Mouse (Mus musculus) hindbrain, embryonic 11.5 days (tissue): ENCODE measurements around the gene Ovca2. TPM values are rescaled to one million over a fixed set of nuclear protein-coding genes. Genes with fewer than 3 reads are reported as not detected.

Experiments
- ATAC-seq: fragments of 200-750 bp; cut with Nextera tagmentation; 2 replicates; pipeline ENCODE4 v1.8.0; 2017; ENCODE audit warnings: mild to moderate bottlenecking, moderate TSS enrichment, moderate library complexity; ENCODE audit not compliant: low FRiP score
- DNase-seq: peaks from one replicate; pipeline ENCODE4 v3.0.0-alpha.2; 2015; ENCODE audit warnings: low spot score
- H3K27ac ChIP-seq: fragments of 300-500 bp; sonication (generic); 2 replicates; pipeline ENCODE4 v1.5.1; 2014; ENCODE audit warnings: mild to moderate bottlenecking, low read depth, low read length
- H3K27me3 ChIP-seq: fragments of 300-500 bp; sonication (generic); 2 replicates; pipeline ENCODE4 v1.6.1; 2014; ENCODE audit warnings: mild to moderate bottlenecking, low read length, moderate library complexity, mixed read lengths; ENCODE audit not compliant: control insufficient read depth, insufficient read depth
- H3K36me3 ChIP-seq: fragments of 300-500 bp; sonication (generic); 2 replicates; pipeline ENCODE4 v1.6.1; 2014; ENCODE audit warnings: mild to moderate bottlenecking, low read length, moderate library complexity, mixed read lengths; ENCODE audit not compliant: control insufficient read depth, insufficient read depth
- H3K4me1 ChIP-seq: fragments of 300-500 bp; sonication (generic); replicated peaks from 2 replicates; pipeline ENCODE4 v1.6.1; 2014; ENCODE audit warnings: low read length, mixed read lengths; ENCODE audit not compliant: control insufficient read depth, insufficient read depth
- H3K4me2 ChIP-seq: fragments of 300-500 bp; sonication (generic); replicated peaks from 2 replicates; pipeline ENCODE4 v1.6.1; 2014; ENCODE audit warnings: mild to moderate bottlenecking, low read depth, low read length
- H3K4me3 ChIP-seq: fragments of 300-500 bp; sonication (generic); 2 replicates; pipeline ENCODE4 v1.5.1; 2014; ENCODE audit warnings: low read depth, low read length
- H3K9ac ChIP-seq: fragments of 300-500 bp; sonication (generic); 2 replicates; pipeline ENCODE4 v1.6.1; 2014; ENCODE audit warnings: low read depth, low read length
- H3K9me3 ChIP-seq: fragments of 300-500 bp; sonication (generic); 2 replicates; pipeline ENCODE4 v1.6.1; 2016; ENCODE audit warnings: low read length; ENCODE audit not compliant: control insufficient read depth
- WGBS: fragments of 180-500 bp; shearing (Covaris S2); extraction: QIAGEN DNeasy Blood & Tissue Kit; methylation state at CpG from one replicate; pipeline ENCODE4 v1.1.7; 2014; 5-methylcytosine and 5-hydroxymethylcytosine counted together
- polyA plus RNA-seq: library from polyadenylated mRNA; unstranded; fragments of >200 nt; fragmentation: Nextera tagmentation; extraction: Ambion mirVana; gene quantifications from 2 replicates; pipeline ENCODE4 v1.2.1, GENCODE M21; 2014

Gene Ovca2
- polyA plus RNA-seq, 1 experiment from 2014 or later: 31.0 TPM

- Histone ChIP-seq H3K4me1 (peaks cover 2% of the 10 kb centered on the region; the same call in 1 of the 2 replicates), H3K36me3 (no peaks in the 10 kb centered on the region; the same call in 1 of the 2 replicates), H3K27me3 (no peaks in the 10 kb centered on the region), H3K4me3 (no peak overlapping the region), H3K4me2 (no peak overlapping the region), H3K9me3 (no peaks in the 10 kb centered on the region), H3K9ac (no peak overlapping the region), H3K27ac (no peak overlapping the region)
- WGBS: 84% methylated on average over 2 of the region's 2 CpGs
- ATAC-seq: no peak
- DNase-seq: no peak
Observed at GRCm38 (mm10) chr11:75145841-75146240, 32.8 kb downstream of the Ovca2 start.

DNA sequence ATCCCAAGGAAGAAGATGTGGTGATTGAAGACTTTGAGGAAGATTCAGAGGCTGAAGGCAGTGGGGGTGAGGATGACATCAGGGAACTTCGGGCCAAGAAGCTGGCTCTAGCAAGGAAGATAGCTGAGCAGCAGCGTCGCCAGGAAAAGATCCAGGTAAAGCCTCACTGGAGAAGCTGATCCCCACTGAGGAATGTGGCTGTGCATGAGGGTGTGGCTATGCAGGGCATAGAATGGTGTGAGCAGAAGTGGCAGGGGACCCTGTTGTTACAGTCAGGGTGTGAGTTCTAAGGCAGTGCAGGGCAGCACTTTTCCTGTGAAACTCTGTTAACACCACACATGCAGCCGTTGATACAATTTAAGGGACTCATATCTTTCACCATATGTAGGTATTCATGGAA, 35.9 kb downstream of the Ovca2 start:
- no peak for ATAC-seq
- no peak overlapping the region for H3K4me3 ChIP-seq
- no peak overlapping the region for H3K27ac ChIP-seq
- WGBS: 83% methylated on average over 4 of the region's 4 CpGs
- H3K4me1 ChIP-seq: peaks cover under 1% of the 10 kb centered on the region; the same call in 1 of the 2 replicates
- no peaks in the 10 kb centered on the region for H3K9me3 ChIP-seq
- DNase-seq: no peak
- no peak overlapping the region for H3K9ac ChIP-seq
- H3K4me2 ChIP-seq: no peak overlapping the region
- H3K27me3 ChIP-seq: no peaks in the 10 kb centered on the region
- H3K36me3 ChIP-seq: no peaks in the 10 kb centered on the region; the same call in 1 of the 2 replicates

GRCm38 (mm10) chr11:75141913-75142312, 36.7 kb downstream of the Ovca2 start:
- Histone ChIP-seq H3K27ac (0 out of 2 replicates have a peak overlapping the region, but pooled peaks have one; percentile 1), H3K4me2 (no peak overlapping the region), H3K27me3 (no peaks in the 10 kb centered on the region), H3K4me1 (0 out of 2 replicates have a peak, but pooled peaks cover 2% of the 10 kb centered on the region), H3K9ac (no peak overlapping the region), H3K4me3 (no peak overlapping the region), H3K36me3 (no peaks in the 10 kb centered on the region; the same call in 1 of the 2 replicates), H3K9me3 (no peaks in the 10 kb centered on the region)
- ATAC-seq (no peak), DNase-seq (no peak)
- 48% methylated on average over 1 of the region's 1 CpGs for WGBS

GRCm38 (mm10) chr11:75141038-75141437, 37.6 kb downstream of the Ovca2 start:
- Histone ChIP-seq H3K36me3 (no peaks in the 10 kb centered on the region; the same call in 1 of the 2 replicates), H3K4me1 (0 out of 2 replicates have a peak, but pooled peaks cover 2% of the 10 kb centered on the region), H3K4me3 (no peak overlapping the region), H3K9me3 (no peaks in the 10 kb centered on the region), H3K4me2 (no peak overlapping the region), H3K9ac (no peak overlapping the region), H3K27ac (no peak overlapping the region), H3K27me3 (no peaks in the 10 kb centered on the region)
- ATAC-seq (no peak), DNase-seq (no peak)
- WGBS: 71% methylated on average over 3 of the region's 3 CpGs

DNA sequence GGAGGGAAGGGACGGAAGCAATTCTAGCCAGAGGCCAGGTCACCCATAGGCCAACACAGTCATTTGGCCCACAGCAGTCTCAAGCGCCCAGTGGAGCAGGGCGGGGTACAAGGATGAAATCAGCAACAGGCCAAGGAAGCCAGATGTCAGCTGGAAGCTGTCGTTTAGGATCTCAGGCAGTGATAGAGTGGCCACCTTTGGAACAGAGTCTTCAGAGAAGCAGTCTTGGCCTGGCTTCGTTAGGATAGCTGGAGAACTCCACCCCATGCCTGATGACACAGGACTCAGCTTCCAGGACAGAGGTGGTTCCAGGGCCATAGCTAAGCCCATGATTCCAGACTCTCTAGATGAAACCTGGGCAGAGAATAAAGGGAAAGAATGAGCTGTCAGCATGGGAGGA, 38.2 kb downstream of the Ovca2 start:
- Histone ChIP-seq H3K27ac (no peak overlapping the region), H3K27me3 (no peaks in the 10 kb centered on the region)
- WGBS: 73% methylated on average over 5 of the region's 5 CpGs

GRCm38 (mm10) chr11:75139122-75139963, 39.3 kb downstream of the Ovca2 start:
- Histone ChIP-seq H3K36me3 (no peaks in the 10 kb centered on the region; the same call in 1 of the 2 replicates), H3K27ac (0 out of 2 replicates have a peak overlapping the region, but pooled peaks have one; percentile 43), H3K4me2 (no peak overlapping the region), H3K9me3 (no peaks in the 10 kb centered on the region), H3K4me3 (no peak overlapping the region), H3K4me1 (0 out of 2 replicates have a peak, but pooled peaks cover 2% of the 10 kb centered on the region), H3K9ac (no peak overlapping the region), H3K27me3 (no peaks in the 10 kb centered on the region)
- WGBS: 52% methylated on average over 11 of the region's 11 CpGs
- ATAC-seq (no peak), DNase-seq (peak; percentile 47)

More for the DNA sequence above, 38.2 kb downstream of the Ovca2 start:
- Histone ChIP-seq H3K4me3 (no peak overlapping the region), H3K4me2 (no peak overlapping the region), H3K4me1 (0 out of 2 replicates have a peak, but pooled peaks cover 2% of the 10 kb centered on the region), H3K9me3 (no peaks in the 10 kb centered on the region), H3K36me3 (no peaks in the 10 kb centered on the region; the same call in 1 of the 2 replicates), H3K9ac (no peak overlapping the region)
- ATAC-seq (no peak), DNase-seq (no peak)

DNA sequence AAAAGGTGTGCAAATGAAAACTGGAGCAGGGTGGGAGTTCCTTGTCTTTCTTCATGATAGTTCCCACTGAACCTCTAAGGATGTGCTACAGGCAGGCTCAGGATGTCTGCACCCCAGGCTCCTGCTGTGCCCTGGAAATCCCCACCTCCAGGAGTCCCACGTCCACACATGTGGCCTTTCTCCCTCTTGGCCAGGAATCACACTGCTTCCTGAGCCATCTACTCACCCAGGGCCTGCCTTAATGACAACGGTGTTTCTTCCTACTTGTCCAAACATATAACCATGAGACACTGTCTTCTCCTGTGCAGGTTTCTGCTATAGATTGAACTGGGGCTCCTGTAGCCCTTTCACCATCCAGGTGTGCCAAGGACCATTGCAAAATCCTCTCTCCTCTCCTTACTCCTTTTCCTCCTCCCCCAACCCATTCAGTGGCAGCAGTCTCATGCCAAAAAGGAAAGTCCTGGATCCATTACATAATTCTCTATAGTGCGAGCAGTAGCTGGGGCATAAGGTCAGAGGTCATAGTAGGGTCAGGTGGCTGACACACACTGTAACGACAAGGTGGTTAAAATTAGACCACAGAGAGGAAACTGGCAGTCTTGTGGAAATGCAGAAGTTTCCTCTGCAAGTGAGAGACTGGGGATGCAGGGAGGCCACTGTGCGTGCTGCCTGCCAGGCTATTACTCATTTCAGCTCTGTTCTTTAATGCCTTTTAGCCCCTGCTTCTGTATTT, 41.8 kb downstream of the Ovca2 start:
- no peak for ATAC-seq
- H3K36me3 ChIP-seq: no peaks in the 10 kb centered on the region
- no peak overlapping the region for H3K4me2 ChIP-seq
- no peaks in the 10 kb centered on the region for H3K27me3 ChIP-seq
- no peaks in the 10 kb centered on the region for H3K9me3 ChIP-seq
- H3K27ac ChIP-seq: no peak overlapping the region
- H3K4me3 ChIP-seq: no peak overlapping the region
- 0 out of 2 replicates have a peak, but pooled peaks cover 2% of the 10 kb centered on the region for H3K4me1 ChIP-seq
- WGBS: 51% methylated on average over 5 of the region's 5 CpGs
- no peak overlapping the region for H3K9ac ChIP-seq
- no peak for DNase-seq

DNA sequence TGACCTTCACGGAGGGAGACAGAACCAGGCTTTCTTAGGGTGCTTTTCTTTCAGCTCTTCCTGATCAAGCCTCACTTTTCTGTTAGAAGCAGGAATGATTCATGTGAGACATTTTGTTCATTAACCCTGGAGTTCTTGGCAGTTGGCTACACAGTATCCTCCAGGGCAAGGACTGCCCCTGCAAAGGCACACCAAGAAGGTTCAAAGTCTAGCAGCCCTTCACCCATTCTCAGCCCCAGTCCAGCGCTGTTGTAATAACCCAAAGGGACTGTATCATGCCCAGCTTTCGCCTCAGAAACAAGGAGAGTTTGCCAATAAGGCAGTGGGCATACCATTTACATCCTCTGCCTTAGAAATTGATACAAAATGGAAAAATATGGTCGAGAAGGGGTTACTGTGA, 43.3 kb downstream of the Ovca2 start:
- H3K9me3 ChIP-seq: no peaks in the 10 kb centered on the region
- no peaks in the 10 kb centered on the region for H3K36me3 ChIP-seq
- no peak for DNase-seq
- ATAC-seq: no peak
- H3K4me2 ChIP-seq: no peak overlapping the region
- H3K4me3 ChIP-seq: no peak overlapping the region
- no peak overlapping the region for H3K9ac ChIP-seq
- 93% methylated on average over 4 of the region's 4 CpGs for WGBS
- H3K27me3 ChIP-seq: no peaks in the 10 kb centered on the region
- no peak overlapping the region for H3K27ac ChIP-seq
- H3K4me1 ChIP-seq: 0 out of 2 replicates have a peak, but pooled peaks cover 2% of the 10 kb centered on the region
